Mouse (Mus musculus): ENCODE data around the gene Bpifc.

DNA sequence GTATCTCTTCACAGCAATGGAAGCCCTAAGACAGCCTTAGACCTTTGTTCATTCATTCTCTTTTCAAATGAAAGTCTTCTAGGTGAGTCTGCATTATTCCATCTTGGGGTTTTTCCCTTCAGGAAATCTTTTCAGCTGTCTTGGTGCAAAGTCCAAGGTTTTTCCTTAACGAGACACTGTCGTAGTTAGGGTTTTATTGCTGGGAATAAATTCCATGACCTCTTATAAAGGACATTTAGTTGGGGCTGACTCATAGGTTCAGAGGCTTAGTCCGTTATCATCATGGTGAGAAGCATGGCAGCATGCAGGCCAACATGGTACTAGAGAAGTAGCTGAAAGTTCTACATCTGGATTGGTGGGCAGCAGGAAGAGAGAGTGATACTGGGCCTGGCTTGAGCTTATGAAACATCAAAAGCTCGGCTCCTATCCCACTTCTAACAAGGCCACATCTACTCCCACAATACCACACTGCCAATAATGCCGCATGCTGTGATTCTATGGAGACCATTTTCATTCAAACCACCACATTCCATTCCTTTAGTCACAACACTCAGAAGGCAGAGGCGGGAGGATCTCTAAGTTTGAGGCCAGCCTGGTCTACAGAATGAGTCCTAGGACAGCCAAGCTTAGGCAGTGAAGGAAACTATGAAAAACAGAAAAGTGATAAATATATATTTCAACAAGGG lies 75.3 kb downstream of the Bpifc start:
- TF ChIP-seq POLR2A (IDR thresholded peaks at IDR 0.05; ENCODE audit: borderline replicate concordance, extremely low read depth, insufficient read depth, insufficient read length, poor library complexity, severe bottlenecking) (no peak), CTCF (IDR thresholded peaks at IDR 0.05; ENCODE audit: borderline replicate concordance, extremely low read depth, insufficient read depth, insufficient read length) (no peak)
